Mouse (Mus musculus) urinary bladder, adult 18-20 months (tissue): ENCODE measurements at regions not wholly inside any gene's neighbourhood (a gene's known extent, or its start where the extent isn't known, plus 50 kb on each side); places are given as distances from the start of the nearest gene placed in this dataset.
"Not testable (repeated sequence)": the region's sequence is repeated elsewhere in the genome, so short reads cannot be mapped to it uniquely, and the experiment has no call there.

ENCODE experiments used
- DNase-seq, 2 experiments: peaks; one replicate each; pipeline ENCODE4 v3.0.0; 2022; ENCODE audit warnings: low spot score in 2 of 2, mixed read lengths in 2 of 2

DNA sequence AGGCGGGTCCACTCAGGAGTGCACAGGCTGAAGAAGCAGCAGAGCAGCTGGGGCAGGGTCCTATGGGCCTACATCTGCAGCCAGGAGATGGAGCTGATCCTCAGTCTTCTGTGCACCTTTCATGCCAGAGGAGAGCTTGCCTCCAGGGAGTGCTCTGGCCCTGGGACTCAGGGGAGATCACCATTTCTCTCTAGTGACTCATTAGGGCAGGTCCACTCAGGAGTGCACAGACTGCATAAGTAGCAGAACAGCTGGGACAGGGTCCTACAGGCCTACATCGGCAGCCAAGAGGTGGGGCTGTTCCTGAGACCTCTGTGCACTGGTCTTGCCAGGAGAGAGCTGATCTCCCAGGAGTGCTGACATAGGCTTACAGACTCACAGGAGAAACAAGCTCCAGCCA, 159.4 kb upstream of the Gm21897 start:
- no peak for DNase-seq

- no peak for DNase-seq
These were observed 141.7 kb upstream of the Gm21897 start for GRCm38 (mm10) chr16:15175516-15175915.

- DNase-seq, result no peak
These were observed 131.5 kb upstream of the Gm21897 start for GRCm38 (mm10) chr16:15185714-15186113.

DNA sequence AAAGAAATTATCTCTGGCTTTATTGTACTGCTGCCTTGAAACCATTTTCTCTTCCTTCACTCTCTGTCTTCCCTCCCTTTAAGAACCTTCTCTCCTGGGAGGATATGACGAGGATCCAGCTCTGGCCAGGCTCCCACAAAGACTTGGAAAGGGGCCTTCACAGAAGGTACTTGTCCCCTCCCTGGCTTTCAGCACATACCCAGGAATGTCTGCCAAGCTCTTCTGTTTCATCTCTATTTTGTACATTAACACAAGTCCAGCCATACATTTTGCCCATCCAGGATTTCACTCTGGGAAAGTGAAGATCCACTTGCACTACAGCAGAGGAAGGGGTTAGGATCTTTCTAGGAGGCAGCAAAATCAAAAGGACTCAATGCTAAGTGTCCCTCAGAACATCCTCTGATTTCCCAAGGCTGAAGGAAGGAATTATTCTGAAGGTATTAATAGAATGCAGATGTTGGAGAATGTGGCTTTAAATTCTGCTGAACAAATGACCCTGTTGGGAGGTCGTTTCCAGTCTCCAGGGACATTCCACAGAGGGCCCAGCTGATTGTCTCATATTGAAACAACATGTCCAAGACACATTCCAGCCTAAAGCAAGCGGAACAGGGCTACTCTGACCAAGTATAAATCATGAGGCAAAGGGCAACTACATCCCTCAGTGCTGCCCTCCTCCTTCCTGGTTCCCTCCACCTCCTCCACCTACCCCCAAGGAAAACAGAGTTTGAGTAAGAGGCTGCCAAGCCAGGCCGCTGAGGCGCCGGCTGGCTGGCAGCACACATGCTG, 122.1 kb upstream of the Gm21897 start:
- no peak for DNase-seq

DNA sequence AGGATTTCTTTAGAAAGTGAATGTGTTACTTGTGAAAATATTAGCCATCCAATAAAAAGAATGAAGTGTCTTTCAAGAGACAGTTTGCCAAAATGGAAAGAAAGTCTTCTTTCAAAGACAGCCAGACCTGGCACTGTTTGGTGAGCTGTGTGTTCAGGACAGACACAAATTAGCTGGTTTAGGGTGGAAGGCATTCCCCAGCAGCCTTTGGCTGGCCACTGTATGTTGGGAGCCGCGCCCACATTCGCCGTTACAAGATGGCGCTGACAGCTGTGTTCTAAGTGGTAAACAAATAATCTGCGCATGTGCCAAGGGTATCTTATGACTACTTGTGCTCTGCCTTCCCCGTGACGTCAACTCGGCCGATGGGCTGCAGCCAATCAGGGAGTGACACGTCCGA, 121.3 kb upstream of the Gm21897 start:
- DNase-seq, result not testable (repeated sequence)

DNA sequence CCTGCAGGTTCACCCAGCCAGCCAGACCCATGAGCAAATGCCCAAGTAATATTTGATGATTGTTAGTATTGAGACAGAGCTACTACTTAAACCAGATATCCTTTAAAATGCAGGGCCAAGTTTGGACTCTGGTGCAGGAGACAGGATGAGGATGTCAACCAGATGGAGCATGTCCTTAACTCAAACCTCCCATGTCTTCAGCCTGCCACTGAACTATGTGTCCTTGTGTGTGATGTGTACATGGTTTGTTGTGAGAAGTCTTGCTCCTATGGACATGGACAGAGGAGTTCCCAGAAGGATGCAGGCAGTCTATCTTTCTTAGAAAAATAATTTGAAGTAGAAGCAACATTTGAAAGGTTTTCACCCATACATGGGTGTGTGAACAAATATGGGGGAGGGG, 120.4 kb upstream of the Gm21897 start:
- no peak for DNase-seq

- DNase-seq, result no peak
These were observed 101.3 kb upstream of the Gm21897 start for GRCm38 (mm10) chr16:15215921-15216320.

DNA sequence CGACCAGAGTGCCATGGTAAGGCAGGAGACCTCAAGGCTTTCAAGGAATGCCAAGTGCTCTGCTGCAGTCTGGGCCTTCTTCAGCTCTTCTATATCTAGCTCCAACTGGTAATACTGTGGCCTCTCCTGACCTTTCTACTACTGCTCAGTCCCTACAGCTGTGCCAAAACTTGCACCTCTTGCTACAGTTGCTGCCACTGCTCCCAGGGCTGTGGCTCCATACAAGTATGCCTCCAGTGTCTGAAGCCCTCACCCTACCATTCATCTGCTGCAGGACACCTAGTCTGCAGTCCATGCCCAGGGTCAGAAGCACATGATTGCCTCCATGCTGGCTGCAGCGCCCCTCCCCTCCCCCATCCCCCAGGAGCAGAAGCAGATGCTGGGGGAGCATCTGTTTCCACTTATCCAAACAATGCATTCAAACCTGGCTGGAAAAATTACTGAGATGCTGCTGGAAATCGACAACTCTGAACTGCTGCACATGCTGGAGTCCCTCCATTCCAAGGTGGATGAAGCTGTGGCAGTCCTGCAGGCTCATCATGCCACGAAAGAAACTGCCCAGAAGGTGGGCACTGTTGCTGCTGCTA, 96.2 kb upstream of the Gm21897 start:
- no peak for DNase-seq

GRCm38 (mm10) chr16:15237836-15238235, 79.4 kb upstream of the Gm21897 start:
- DNase-seq, result no peak

- DNase-seq, result no peak
These were observed 78.8 kb upstream of the Gm21897 start for GRCm38 (mm10) chr16:15238449-15238848.

DNA sequence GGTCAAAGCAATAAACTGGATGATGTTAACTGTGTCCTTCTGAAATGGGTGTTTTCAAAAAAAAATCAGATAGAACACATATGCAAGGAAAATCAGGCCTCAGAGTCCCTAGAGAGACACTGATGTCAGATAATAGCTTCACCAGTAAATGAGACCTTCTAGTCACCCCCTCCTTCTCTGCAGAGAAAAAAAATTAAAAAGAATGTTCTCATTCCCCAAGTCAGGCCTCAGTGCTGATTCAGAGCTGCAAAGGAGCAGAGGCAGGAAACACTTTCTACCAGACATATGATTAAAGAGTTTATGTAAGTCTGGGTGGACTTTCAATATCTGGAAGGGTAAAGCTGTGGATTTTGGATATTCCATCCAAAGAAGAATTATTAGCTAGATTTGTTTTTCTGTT, 67.1 kb upstream of the Gm21897 start:
- no peak for DNase-seq

- no peak for DNase-seq
These were observed 65.6 kb upstream of the Gm21897 start for GRCm38 (mm10) chr16:15251686-15252085.

GRCm38 (mm10) chr16:15252666-15253347, 64.5 kb upstream of the Gm21897 start:
- DNase-seq, result no peak

DNA sequence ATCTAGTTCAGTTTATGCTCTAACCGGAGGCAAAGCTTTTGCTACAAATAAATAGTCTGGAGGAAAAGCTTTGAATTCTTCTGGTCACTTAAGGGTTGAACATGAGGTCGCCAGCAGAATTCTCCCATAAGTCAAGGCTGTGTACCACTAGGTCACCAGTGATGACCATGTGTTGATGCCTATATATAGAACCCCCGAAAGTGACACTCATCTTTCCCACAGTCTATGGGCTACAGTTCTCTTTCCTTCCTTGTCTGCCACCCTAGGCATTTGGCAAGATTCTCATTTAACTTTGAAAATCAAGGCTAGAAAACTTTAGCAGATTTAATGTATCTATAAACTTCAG, 63.9 kb upstream of the Gm21897 start:
- no peak for DNase-seq

- no peak for DNase-seq
These were observed 62.6 kb upstream of the Gm21897 start for GRCm38 (mm10) chr16:15254669-15255068.

DNA sequence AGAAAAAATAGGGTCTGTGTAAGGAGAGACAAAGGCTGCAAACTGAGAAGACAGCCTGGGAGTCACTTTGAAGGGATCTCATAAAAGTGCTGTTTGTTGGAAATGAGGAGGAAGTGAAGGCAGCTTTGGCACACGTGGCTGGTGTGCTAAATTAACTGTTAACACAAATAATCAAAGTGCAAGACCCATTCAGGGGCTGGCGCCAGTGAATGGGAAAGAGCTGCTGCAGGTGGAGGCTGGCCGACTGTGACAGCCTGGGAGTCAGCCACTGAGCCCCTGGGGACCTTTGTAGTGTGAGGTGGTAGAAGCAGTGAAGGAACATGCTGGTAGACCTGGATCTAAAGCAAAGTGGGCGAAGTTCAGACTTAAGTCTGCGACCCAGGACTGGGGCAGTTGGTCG, 57.8 kb upstream of the Gm21897 start:
- no peak for DNase-seq

GRCm38 (mm10) chr16:15260069-15260468, 57.2 kb upstream of the Gm21897 start:
- no peak for DNase-seq
